Mouse (Mus musculus) stomach, embryonic 16.5 days (tissue): ENCODE measurements at regions not wholly inside any gene's neighbourhood (a gene's known extent, or its start where the extent isn't known, plus 50 kb on each side); places are given as distances from the start of the nearest gene placed in this dataset.

Source experiments
- ATAC-seq: fragments of 200-750 bp; cut with Nextera tagmentation; 2 replicates; pipeline ENCODE4 v1.8.0; 2017; ENCODE audit warnings: moderate number of reproducible peaks, moderate TSS enrichment; ENCODE audit not compliant: insufficient read depth, low FRiP score
- H3K27ac ChIP-seq: fragments of 300-500 bp; sonication (generic); 2 replicates; pipeline ENCODE4 v1.5.1; 2014; ENCODE audit warnings: low read length
- H3K27me3 ChIP-seq: fragments of 300-500 bp; sonication (generic); 2 replicates; pipeline ENCODE4 v1.6.1; 2014; ENCODE audit warnings: low read length, control low read depth, mixed read lengths; ENCODE audit not compliant: control insufficient read depth, insufficient read depth
- H3K36me3 ChIP-seq: fragments of 300-500 bp; sonication (generic); 2 replicates; pipeline ENCODE4 v1.6.1; 2014; ENCODE audit warnings: low read length; ENCODE audit not compliant: control insufficient read depth, insufficient read depth
- H3K4me1 ChIP-seq: fragments of 300-500 bp; sonication (generic); 2 replicates; pipeline ENCODE4 v1.6.1; 2014; ENCODE audit warnings: low read length, control low read depth, mixed read lengths; ENCODE audit not compliant: control insufficient read depth, insufficient read depth
- H3K4me2 ChIP-seq: fragments of 300-500 bp; sonication (generic); 2 replicates; pipeline ENCODE4 v1.6.1; 2014; ENCODE audit warnings: low read depth, low read length, mixed read lengths
- H3K4me3 ChIP-seq: fragments of 300-500 bp; sonication (generic); replicated peaks from 2 replicates; pipeline ENCODE4 v1.5.1; 2014; ENCODE audit warnings: mild to moderate bottlenecking, low read length
- H3K9ac ChIP-seq: fragments of 300-500 bp; sonication (generic); 2 replicates; pipeline ENCODE4 v1.6.1; 2014; ENCODE audit warnings: low read length
- H3K9me3 ChIP-seq: fragments of 300-500 bp; sonication (generic); replicated peaks from 2 replicates; pipeline ENCODE4 v1.6.1; 2016; ENCODE audit warnings: low read length, control low read depth; ENCODE audit not compliant: control insufficient read depth
- WGBS: fragments of 180-500 bp; shearing (Covaris S2); extraction: QIAGEN DNeasy Blood & Tissue Kit; methylation state at CpG from one replicate; pipeline ENCODE4 v1.1.7; 2014; 5-methylcytosine and 5-hydroxymethylcytosine counted together

GRCm38 (mm10) chr15:37065926-37066550, 58.5 kb upstream of the Zfp706 start:
- no peak for ATAC-seq
- no peaks in the 10 kb centered on the region for H3K27me3 ChIP-seq
- 86% methylated on average over 9 of the region's 9 CpGs for WGBS
- H3K27ac ChIP-seq: no peak overlapping the region
- no peaks in the 10 kb centered on the region for H3K9me3 ChIP-seq
- no peak overlapping the region for H3K4me3 ChIP-seq
- no peak overlapping the region for H3K9ac ChIP-seq
- H3K4me2 ChIP-seq: no peak overlapping the region
- H3K36me3 ChIP-seq: no peaks in the 10 kb centered on the region
- no peaks in the 10 kb centered on the region for H3K4me1 ChIP-seq

- Histone ChIP-seq H3K4me1 (no peaks in the 10 kb centered on the region), H3K27ac (no peak overlapping the region), H3K4me2 (no peak overlapping the region), H3K9ac (no peak overlapping the region), H3K36me3 (no peaks in the 10 kb centered on the region), H3K4me3 (no peak overlapping the region), H3K27me3 (no peaks in the 10 kb centered on the region), H3K9me3 (no peaks in the 10 kb centered on the region)
- ATAC-seq: no peak
- 87% methylated on average over 6 of the region's 6 CpGs for WGBS
Observed at GRCm38 (mm10) chr15:37065408-37065807, 57.8 kb upstream of the Zfp706 start.

GRCm38 (mm10) chr15:37063781-37064383, 56.3 kb upstream of the Zfp706 start:
- no peak overlapping the region for H3K4me2 ChIP-seq
- H3K4me1 ChIP-seq: no peaks in the 10 kb centered on the region
- no peak for ATAC-seq
- no peaks in the 10 kb centered on the region for H3K36me3 ChIP-seq
- H3K9me3 ChIP-seq: no peaks in the 10 kb centered on the region
- WGBS: 84% methylated on average over 6 of the region's 6 CpGs
- H3K4me3 ChIP-seq: no peak overlapping the region
- no peak overlapping the region for H3K27ac ChIP-seq
- no peak overlapping the region for H3K9ac ChIP-seq
- H3K27me3 ChIP-seq: no peaks in the 10 kb centered on the region

- Histone ChIP-seq H3K27ac (no peak overlapping the region), H3K9me3 (no peaks in the 10 kb centered on the region), H3K36me3 (no peaks in the 10 kb centered on the region), H3K4me2 (no peak overlapping the region), H3K4me1 (no peaks in the 10 kb centered on the region), H3K27me3 (no peaks in the 10 kb centered on the region), H3K9ac (no peak overlapping the region), H3K4me3 (no peak overlapping the region)
- ATAC-seq: no peak
- 84% methylated on average over 7 of the region's 7 CpGs for WGBS
Observed at GRCm38 (mm10) chr15:37062585-37062984, 55.0 kb upstream of the Zfp706 start.

GRCm38 (mm10) chr15:37061501-37061900, 53.9 kb upstream of the Zfp706 start:
- Histone ChIP-seq H3K4me2 (no peak overlapping the region), H3K27me3 (no peaks in the 10 kb centered on the region), H3K9me3 (no peaks in the 10 kb centered on the region), H3K4me1 (no peaks in the 10 kb centered on the region), H3K9ac (no peak overlapping the region), H3K36me3 (no peaks in the 10 kb centered on the region), H3K4me3 (no peak overlapping the region), H3K27ac (no peak overlapping the region)
- no peak for ATAC-seq
- WGBS: 63% methylated on average over 6 of the region's 6 CpGs

- Histone ChIP-seq H3K27me3 (no peaks in the 10 kb centered on the region), H3K9ac (no peak overlapping the region), H3K36me3 (no peaks in the 10 kb centered on the region), H3K4me1 (no peaks in the 10 kb centered on the region), H3K4me2 (no peak overlapping the region), H3K4me3 (no peak overlapping the region), H3K27ac (no peak overlapping the region), H3K9me3 (no peaks in the 10 kb centered on the region)
- WGBS: 85% methylated on average over 6 of the region's 6 CpGs
- ATAC-seq: no peak
Observed at GRCm38 (mm10) chr15:37060831-37061230, 53.3 kb upstream of the Zfp706 start.
